Mouse (Mus musculus): ENCODE results near the gene Themis. TPM values are rescaled to one million over a fixed set of nuclear protein-coding genes. Genes with fewer than 3 reads are reported as not detected.

Themis gene
- total RNA-seq, 2 experiments from 2014 or later = 0.21 TPM; not detected in 1

DNA sequence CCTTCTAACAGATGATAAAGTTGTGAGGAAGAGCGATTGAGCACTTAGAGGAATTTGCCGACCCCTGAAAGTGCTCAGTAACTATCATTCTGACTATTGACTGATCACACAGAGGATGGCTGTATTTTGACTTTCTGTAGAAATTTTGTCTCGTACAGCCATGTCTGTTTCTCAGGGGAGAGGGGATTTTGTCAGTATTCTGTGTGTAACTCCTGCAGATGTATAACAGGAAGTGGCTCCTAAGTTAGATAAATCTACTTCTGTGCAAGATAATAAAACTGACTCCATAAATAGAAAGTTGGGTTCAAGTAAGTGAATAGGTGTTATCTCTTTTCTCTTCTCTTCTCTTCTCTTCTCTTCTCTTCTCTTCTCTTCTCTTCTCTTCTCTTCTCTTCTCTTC is 137.0 kb downstream of the Themis start:
- DNase-seq = no peak

- DNase-seq = no peak
These were observed 143.9 kb downstream of the Themis start for GRCm38 (mm10) chr10:28811928-28812570.

DNA sequence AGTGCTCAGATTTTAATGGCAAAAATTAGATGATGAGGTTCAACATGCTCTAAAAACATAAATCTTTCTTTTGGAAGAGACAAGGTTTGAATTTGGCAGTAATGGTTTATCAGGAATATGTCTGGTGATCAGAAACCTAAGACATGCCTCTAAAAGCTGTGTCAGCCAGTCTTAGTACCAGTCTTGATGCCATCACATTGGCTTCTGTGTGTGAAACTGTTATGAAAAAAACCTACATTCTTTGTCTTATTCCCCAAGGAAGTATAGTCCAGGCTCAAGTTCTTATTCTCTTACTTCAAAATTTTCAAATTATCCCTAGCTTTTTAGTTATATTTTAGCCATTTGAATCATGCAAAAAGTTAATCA is 144.4 kb downstream of the Themis start:
- DNase-seq = no peak

GRCm38 (mm10) chr10:28816160-28816559 is 148.0 kb downstream of the Themis start:
- no peak for DNase-seq

DNA sequence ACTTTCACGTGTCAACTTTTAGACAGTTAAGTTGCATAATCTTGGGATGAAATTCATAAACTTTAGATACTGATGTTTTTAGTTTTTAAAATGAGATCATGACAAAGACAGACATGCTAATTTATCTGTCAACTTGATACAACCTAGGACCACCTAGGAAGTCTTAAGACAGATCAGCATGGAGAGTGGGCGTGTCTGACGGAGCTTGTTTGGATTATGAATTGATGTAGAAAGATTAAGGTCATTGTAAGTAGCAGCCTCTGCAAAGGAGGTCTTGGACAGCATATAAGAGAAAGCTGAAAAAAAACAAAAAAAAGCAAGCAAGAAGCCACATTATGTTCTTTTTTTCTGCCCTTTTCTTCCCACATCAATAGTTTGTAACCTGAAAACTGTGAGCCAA is 154.2 kb downstream of the Themis start:
- no peak for DNase-seq

DNA sequence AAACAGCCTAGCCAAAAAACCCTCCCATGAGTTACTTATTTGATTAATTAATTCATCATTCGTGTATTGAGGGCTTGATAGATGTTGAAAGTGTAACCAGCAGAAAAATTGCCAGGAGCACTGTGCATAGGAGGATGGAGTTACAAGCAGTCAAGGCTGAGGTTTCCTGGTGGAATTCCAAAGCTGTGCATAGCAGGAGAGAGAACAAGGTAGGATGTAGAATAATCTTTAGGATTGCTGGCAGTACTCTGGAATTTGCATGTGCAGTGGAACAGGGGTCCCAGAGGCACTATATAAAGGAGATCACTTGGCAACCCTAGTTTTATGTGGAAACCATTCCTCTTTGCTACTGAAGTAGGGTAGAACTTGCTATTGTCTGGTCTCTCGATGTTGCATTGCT is 174.4 kb downstream of the Themis start:
- no peak for DNase-seq

DNA sequence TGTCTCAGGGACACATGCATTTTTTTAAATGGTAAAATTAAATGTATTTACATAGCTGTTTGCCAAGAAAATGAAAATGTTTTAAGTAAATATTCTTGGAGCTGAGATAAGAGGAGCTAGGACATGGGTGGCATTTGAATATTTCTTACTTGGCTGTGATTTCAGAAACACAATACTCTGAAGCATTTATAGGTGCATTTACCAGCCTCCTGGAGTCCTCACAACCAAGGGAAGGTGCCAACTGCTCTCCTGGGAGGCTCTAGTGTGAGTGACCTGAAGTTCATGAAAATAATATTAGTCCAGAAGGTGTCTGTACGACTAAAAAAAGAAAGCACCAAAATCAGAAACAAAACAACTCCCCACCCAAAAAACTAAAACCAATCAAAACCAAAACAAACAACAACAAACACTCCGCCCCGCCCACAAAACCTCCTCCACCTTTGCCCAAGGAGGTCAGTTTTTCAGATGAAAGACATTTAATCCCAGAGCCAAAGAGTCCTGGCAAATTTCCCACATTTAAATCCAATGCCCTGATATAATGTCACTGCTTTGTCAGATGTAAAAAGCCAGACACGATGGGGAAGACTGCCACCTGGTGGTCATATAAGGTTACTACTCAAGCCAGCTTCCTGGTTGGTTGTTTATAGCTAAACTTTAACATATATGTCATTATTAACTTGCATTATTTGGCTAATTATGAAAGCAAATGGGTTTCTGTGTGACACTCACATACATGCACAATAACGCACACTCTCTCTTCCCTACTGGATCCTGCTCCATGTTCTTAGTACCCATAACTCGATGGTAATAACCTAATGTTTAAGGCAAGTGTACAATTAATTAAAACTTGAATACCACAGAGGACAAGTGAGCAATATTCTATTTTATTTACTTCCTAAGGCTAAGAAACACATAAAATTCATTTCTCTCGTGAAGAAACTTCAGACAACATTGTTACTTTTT is 175.9 kb downstream of the Themis start:
- no peak for DNase-seq

- no peak for DNase-seq
These were observed 188.0 kb downstream of the Themis start for GRCm38 (mm10) chr10:28856154-28856553.

DNA sequence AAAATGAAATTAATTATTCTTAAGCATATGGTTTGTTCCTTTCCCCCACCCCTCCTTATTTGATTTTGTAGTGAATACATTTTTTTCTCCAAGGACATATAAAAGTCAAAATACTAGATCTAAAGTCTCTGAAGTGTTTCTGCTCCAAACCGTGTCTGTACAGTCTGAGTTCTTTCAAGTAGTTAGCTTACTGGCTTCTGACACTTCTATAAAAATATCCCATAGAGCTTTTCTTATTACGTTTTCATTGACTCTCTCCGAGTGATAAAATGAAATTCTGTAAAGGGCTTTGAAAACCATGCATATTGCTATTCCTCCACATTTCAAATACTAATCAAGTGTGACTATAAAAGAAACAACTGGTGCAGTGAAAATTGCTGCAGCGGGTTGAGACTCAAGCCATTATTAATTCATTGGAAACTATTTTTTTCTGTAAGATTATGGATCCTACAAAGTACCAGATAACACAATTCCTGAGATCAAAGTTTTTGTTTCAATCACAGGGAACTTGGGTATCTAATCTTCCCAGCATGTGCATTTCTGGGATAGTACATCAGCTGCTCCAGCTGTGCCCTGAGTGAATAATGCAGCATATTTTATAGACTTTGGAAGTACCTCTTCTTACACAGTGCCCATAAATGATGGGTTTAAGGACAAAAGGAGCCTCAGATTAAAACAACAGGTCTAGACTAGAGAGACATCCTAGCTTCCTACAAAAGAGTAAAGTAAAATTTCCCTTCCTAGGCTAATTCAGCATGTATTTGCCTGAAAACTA is 202.6 kb downstream of the Themis start:
- DNase-seq = no peak

GRCm38 (mm10) chr10:28874605-28875004 is 206.4 kb downstream of the Themis start:
- DNase-seq = no peak

- no peak for DNase-seq
These were observed 219.5 kb downstream of the Themis start for GRCm38 (mm10) chr10:28887643-28888042.

GRCm38 (mm10) chr10:28890886-28891285 is 222.7 kb downstream of the Themis start:
- no peak for DNase-seq

GRCm38 (mm10) chr10:28898351-28898750 is 230.2 kb downstream of the Themis start:
- DNase-seq = no peak
